Mouse (Mus musculus): ENCODE data around the gene Lrig1. TPM values are rescaled to one million over a fixed set of nuclear protein-coding genes. Genes with fewer than 3 reads are reported as not detected.
A peak's percentile ranks its signal among the peaks of the same experiment; 100 is the strongest.

Gene Lrig1
- polyA plus RNA-seq, 1 experiment from 2014 or later = 23.5 TPM

DNA sequence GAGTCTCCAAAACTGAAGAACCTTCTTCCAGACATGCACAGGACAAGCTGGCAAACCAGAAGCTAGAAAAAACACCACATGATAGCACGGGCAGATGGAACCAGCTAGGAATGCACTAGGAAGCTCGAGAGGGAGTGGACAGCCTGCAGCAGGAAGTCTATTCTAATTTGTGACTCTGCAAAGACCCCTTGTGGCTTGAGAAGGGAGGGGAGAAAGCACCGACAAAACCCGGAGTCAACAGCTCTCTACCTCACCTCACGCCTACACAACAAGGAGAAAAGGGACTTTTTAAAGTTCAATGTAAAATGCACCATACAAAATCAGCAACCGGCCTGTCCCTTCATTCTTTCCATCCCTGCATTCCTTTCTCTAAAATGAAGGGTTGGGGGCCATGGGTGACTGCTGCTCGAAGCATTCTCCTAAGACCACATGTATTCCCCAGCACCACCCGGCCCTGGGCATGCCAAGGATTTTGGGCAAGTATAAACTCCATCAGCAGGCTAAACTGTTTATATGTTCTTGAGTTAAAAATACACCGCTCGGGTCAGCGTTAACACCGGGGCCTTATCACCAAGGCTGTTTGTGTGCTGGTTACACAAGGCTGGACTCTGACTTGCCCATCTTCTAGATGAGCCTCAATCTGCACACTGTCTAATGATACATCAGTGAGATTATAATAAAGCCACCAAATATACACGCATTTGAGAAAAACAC lies 15.0 kb downstream of the Lrig1 start:
- peaks cover 60% of the 10 kb centered on the region for H3K4me1 ChIP-seq (ENCODE audit: control insufficient read depth, insufficient read depth, low read length)
- ATAC-seq (ENCODE audit: insufficient number of reproducible peaks, low FRiP score, low TSS enrichment, low read depth) (no peak), DNase-seq (ENCODE audit: low spot score) (no peak)
- H3K27me3 ChIP-seq (ENCODE audit: control insufficient read depth, insufficient read depth, low read length) = no peaks in the 10 kb centered on the region
- no peak overlapping the region for H3K4me3 ChIP-seq (ENCODE audit: low read depth, low read length)
- no peaks in the 10 kb centered on the region for H3K9me3 ChIP-seq (ENCODE audit: control insufficient read depth, low read length)
- H3K27ac ChIP-seq (replicated peaks; ENCODE audit: low read depth, low read length) = no peak overlapping the region
- no peak overlapping the region for H3K4me2 ChIP-seq (ENCODE audit: low read depth, severe bottlenecking)
- H3K9ac ChIP-seq (ENCODE audit: low read length) = no peak overlapping the region
- whole genome bisulfite sequencing = 56% methylated on average over 13 of the region's 13 CpGs
- H3K36me3 ChIP-seq (ENCODE audit: control insufficient read depth, insufficient read depth, low read length) = no peaks in the 10 kb centered on the region

GRCm38 (mm10) chr6:94683701-94684100 lies 16.3 kb downstream of the Lrig1 start:
- H3K27ac ChIP-seq (replicated peaks; ENCODE audit: low read depth, low read length) = no peak overlapping the region

DNA sequence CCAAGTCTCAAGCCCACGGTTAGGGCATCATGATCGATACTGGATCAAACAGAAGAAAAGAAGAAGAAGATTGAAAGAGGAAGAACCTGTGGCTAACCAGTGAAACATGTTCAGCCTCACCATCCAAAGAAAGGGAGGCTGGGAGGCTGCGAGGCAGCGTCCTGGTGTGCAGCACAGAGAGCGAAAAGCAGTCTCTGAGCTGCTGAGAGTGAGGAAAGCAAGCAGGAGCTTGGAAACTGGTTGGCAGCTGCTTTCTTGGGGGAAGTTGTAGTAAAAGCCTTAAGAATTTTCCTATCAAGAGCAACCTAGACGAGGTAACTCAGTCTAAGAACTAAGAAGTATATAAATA lies 17.7 kb downstream of the Lrig1 start:
- no peaks in the 10 kb centered on the region for H3K9me3 ChIP-seq (ENCODE audit: control insufficient read depth, low read length)
- H3K4me1 ChIP-seq (ENCODE audit: control insufficient read depth, insufficient read depth, low read length) = peaks cover 76% of the 10 kb centered on the region
- WGBS = 46% methylated on average over 6 of the region's 6 CpGs
- DNase-seq (ENCODE audit: low spot score) = peak; percentile 50
- H3K27ac ChIP-seq (replicated peaks; ENCODE audit: low read depth, low read length) = no peak overlapping the region
- no peak overlapping the region for H3K9ac ChIP-seq (ENCODE audit: low read length)
- no peaks in the 10 kb centered on the region for H3K36me3 ChIP-seq (ENCODE audit: control insufficient read depth, insufficient read depth, low read length)
- no peak for ATAC-seq (ENCODE audit: insufficient number of reproducible peaks, low FRiP score, low TSS enrichment, low read depth)
- no peaks in the 10 kb centered on the region for H3K27me3 ChIP-seq (ENCODE audit: control insufficient read depth, insufficient read depth, low read length)
- no peak overlapping the region for H3K4me3 ChIP-seq (ENCODE audit: low read depth, low read length)
- H3K4me2 ChIP-seq (ENCODE audit: low read depth, severe bottlenecking) = no peak overlapping the region

More at GRCm38 (mm10) chr6:94683701-94684100, 16.3 kb downstream of the Lrig1 start:
- Histone ChIP-seq H3K4me2 (ENCODE audit: low read depth, severe bottlenecking) (no peak overlapping the region), H3K27me3 (ENCODE audit: control insufficient read depth, insufficient read depth, low read length) (no peaks in the 10 kb centered on the region), H3K9me3 (ENCODE audit: control insufficient read depth, low read length) (no peaks in the 10 kb centered on the region), H3K36me3 (ENCODE audit: control insufficient read depth, insufficient read depth, low read length) (no peaks in the 10 kb centered on the region), H3K4me3 (ENCODE audit: low read depth, low read length) (no peak overlapping the region), H3K9ac (ENCODE audit: low read length) (no peak overlapping the region), H3K4me1 (ENCODE audit: control insufficient read depth, insufficient read depth, low read length) (peaks cover 63% of the 10 kb centered on the region)
- 80% methylated on average over 3 of the region's 3 CpGs for WGBS
- ATAC-seq (ENCODE audit: insufficient number of reproducible peaks, low FRiP score, low TSS enrichment, low read depth) (no peak), DNase-seq (ENCODE audit: low spot score) (no peak)

DNA sequence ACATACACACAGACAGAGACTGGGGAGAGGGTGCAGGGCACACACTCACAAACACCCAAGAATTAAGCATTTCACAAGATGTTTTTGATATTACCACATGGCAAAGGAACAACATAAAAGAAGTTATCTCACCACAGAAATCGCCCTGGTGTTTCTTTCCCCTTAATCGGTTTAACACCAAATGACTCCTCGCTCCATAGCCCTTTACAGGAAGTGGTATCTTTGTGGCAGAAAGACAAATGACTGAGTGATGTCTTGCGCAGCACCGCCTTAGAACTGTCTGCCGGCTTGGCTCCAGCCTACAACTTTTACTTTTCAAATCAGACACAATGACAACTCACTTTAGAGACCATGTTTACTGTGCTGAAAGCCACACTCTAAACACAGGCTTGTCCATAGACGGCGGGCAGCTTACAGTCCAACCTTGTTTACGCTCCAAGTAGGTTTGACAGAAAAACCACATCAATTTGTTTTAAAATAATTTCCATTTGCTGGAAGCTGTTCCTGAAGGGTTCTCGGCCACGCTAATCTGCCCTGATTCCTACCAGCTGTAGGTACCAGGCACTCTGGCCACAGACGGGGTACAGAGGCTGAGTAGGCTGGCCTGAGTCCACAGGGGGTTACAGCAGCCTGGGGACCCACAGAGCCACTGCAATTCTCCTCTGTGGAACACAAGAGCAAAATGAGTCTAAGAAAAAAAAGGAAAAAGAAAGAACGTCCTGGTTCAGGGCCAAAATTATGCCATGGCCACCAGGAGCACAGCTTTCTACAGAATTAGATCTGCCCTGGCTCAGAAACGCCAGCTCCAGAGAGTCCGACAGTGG lies 18.3 kb downstream of the Lrig1 start:
- DNase-seq (ENCODE audit: low spot score) (no peak), ATAC-seq (ENCODE audit: insufficient number of reproducible peaks, low FRiP score, low TSS enrichment, low read depth) (no peak)
- Histone ChIP-seq H3K27ac (replicated peaks; ENCODE audit: low read depth, low read length) (no peak overlapping the region), H3K9me3 (ENCODE audit: control insufficient read depth, low read length) (no peaks in the 10 kb centered on the region), H3K36me3 (ENCODE audit: control insufficient read depth, insufficient read depth, low read length) (no peaks in the 10 kb centered on the region), H3K4me1 (ENCODE audit: control insufficient read depth, insufficient read depth, low read length) (peaks cover 77% of the 10 kb centered on the region), H3K4me3 (ENCODE audit: low read depth, low read length) (no peak overlapping the region), H3K4me2 (ENCODE audit: low read depth, severe bottlenecking) (no peak overlapping the region), H3K9ac (ENCODE audit: low read length) (no peak overlapping the region; the same call in 1 of the 2 replicates), H3K27me3 (ENCODE audit: control insufficient read depth, insufficient read depth, low read length) (no peaks in the 10 kb centered on the region)
- 26% methylated on average over 15 of the region's 15 CpGs for WGBS

- H3K27me3 ChIP-seq (ENCODE audit: control insufficient read depth, insufficient read depth, low read length) = no peaks in the 10 kb centered on the region
Measured at GRCm38 (mm10) chr6:94680760-94681445, 19.1 kb downstream of the Lrig1 start.

DNA sequence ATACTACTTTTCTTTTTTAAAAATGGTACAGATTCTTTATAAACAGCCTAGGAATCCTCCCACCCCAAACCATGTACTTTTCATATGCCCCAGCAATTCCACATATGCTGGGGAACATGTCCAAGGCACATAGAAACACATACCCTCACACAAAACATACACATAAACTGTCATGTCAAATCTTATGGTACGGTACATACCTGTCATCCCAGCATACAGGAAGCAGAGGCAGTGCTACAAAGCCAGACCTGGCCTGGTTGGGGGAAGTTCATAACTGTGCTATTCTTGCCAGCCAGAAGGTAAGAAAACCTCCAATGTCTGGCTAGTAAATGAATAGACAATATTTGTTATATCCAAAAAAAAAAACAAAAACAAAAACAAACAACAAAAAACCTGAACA lies 20.7 kb downstream of the Lrig1 start:
- no peak overlapping the region for H3K9ac ChIP-seq (ENCODE audit: low read length)
- no peak overlapping the region for H3K27ac ChIP-seq (replicated peaks; ENCODE audit: low read depth, low read length)
- no peaks in the 10 kb centered on the region for H3K27me3 ChIP-seq (ENCODE audit: control insufficient read depth, insufficient read depth, low read length)
- no peak overlapping the region for H3K4me3 ChIP-seq (ENCODE audit: low read depth, low read length)
- no peak overlapping the region for H3K4me2 ChIP-seq (ENCODE audit: low read depth, severe bottlenecking)
- H3K4me1 ChIP-seq (ENCODE audit: control insufficient read depth, insufficient read depth, low read length) = peaks cover 83% of the 10 kb centered on the region
- no peaks in the 10 kb centered on the region for H3K9me3 ChIP-seq (ENCODE audit: control insufficient read depth, low read length)
- ATAC-seq (ENCODE audit: insufficient number of reproducible peaks, low FRiP score, low TSS enrichment, low read depth) (no peak), DNase-seq (ENCODE audit: low spot score) (no peak)
- 61% methylated on average over 1 of the region's 1 CpGs for WGBS
- H3K36me3 ChIP-seq (ENCODE audit: control insufficient read depth, insufficient read depth, low read length) = no peaks in the 10 kb centered on the region

More at GRCm38 (mm10) chr6:94680760-94681445, 19.1 kb downstream of the Lrig1 start:
- no peaks in the 10 kb centered on the region for H3K9me3 ChIP-seq (ENCODE audit: control insufficient read depth, low read length)
- H3K4me1 ChIP-seq (ENCODE audit: control insufficient read depth, insufficient read depth, low read length) = peaks cover 81% of the 10 kb centered on the region
- H3K4me3 ChIP-seq (ENCODE audit: low read depth, low read length) = no peak overlapping the region
- H3K4me2 ChIP-seq (ENCODE audit: low read depth, severe bottlenecking) = no peak overlapping the region
- no peak overlapping the region for H3K9ac ChIP-seq (ENCODE audit: low read length)
- WGBS = 29% methylated on average over 5 of the region's 5 CpGs
- DNase-seq (ENCODE audit: low spot score) = no peak
- ATAC-seq (ENCODE audit: insufficient number of reproducible peaks, low FRiP score, low TSS enrichment, low read depth) = no peak
- H3K36me3 ChIP-seq (ENCODE audit: control insufficient read depth, insufficient read depth, low read length) = no peaks in the 10 kb centered on the region
- no peak overlapping the region for H3K27ac ChIP-seq (replicated peaks; ENCODE audit: low read depth, low read length)

GRCm38 (mm10) chr6:94678377-94679164 lies 21.4 kb downstream of the Lrig1 start:
- Histone ChIP-seq H3K4me2 (ENCODE audit: low read depth, severe bottlenecking) (no peak overlapping the region; the same call in 1 of the 2 replicates), H3K27ac (replicated peaks; ENCODE audit: low read depth, low read length) (peak overlapping the region; percentile 43; the same call in 1 of the 2 replicates)

DNA sequence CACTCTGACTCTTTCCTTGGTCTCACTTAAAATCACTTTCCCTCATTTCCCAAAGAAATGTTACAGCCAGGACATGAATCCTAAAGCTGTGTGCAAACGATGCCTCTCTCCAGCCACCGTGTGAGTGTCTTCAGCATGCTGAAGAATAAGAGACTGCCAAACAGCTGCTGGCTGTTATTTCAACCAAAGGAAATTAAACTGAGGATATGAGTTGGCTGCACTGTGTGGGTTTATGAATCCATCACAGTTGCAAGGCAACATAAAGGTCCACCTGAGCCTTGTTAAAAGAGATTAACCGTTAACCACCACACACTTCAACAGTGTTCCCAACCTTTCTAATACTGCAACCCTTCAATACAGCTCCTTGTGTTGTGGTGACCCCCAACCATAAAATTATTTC lies 22.5 kb downstream of the Lrig1 start:
- no peaks in the 10 kb centered on the region for H3K36me3 ChIP-seq (ENCODE audit: control insufficient read depth, insufficient read depth, low read length)
- no peak overlapping the region for H3K27ac ChIP-seq (replicated peaks; ENCODE audit: low read depth, low read length)
- ATAC-seq (ENCODE audit: insufficient number of reproducible peaks, low FRiP score, low TSS enrichment, low read depth) (no peak), DNase-seq (ENCODE audit: low spot score) (no peak)
- 7% methylated on average over 3 of the region's 3 CpGs for WGBS
- H3K27me3 ChIP-seq (ENCODE audit: control insufficient read depth, insufficient read depth, low read length) = no peaks in the 10 kb centered on the region
- H3K4me1 ChIP-seq (ENCODE audit: control insufficient read depth, insufficient read depth, low read length) = peaks cover 83% of the 10 kb centered on the region
- H3K9me3 ChIP-seq (ENCODE audit: control insufficient read depth, low read length) = no peaks in the 10 kb centered on the region
- H3K4me2 ChIP-seq (ENCODE audit: low read depth, severe bottlenecking) = no peak overlapping the region; the same call in 1 of the 2 replicates
- no peak overlapping the region for H3K4me3 ChIP-seq (ENCODE audit: low read depth, low read length)
- H3K9ac ChIP-seq (ENCODE audit: low read length) = no peak overlapping the region

More at GRCm38 (mm10) chr6:94678377-94679164, 21.4 kb downstream of the Lrig1 start:
- WGBS = 8% methylated on average over 6 of the region's 6 CpGs
- Histone ChIP-seq H3K36me3 (ENCODE audit: control insufficient read depth, insufficient read depth, low read length) (no peaks in the 10 kb centered on the region), H3K4me1 (ENCODE audit: control insufficient read depth, insufficient read depth, low read length) (peaks cover 83% of the 10 kb centered on the region), H3K4me3 (ENCODE audit: low read depth, low read length) (no peak overlapping the region), H3K9ac (ENCODE audit: low read length) (no peak overlapping the region), H3K9me3 (ENCODE audit: control insufficient read depth, low read length) (no peaks in the 10 kb centered on the region), H3K27me3 (ENCODE audit: control insufficient read depth, insufficient read depth, low read length) (no peaks in the 10 kb centered on the region)
- DNase-seq (ENCODE audit: low spot score) (peak; percentile 77), ATAC-seq (ENCODE audit: insufficient number of reproducible peaks, low FRiP score, low TSS enrichment, low read depth) (peak; percentile 63; the same call in 1 of the 2 replicates)

Data from limb, embryonic 11.5 days (tissue).